Mouse (Mus musculus): ENCODE results near the gene Ndufs6. TPM values are rescaled to one million over a fixed set of nuclear protein-coding genes. Genes with fewer than 3 reads are reported as not detected.
A peak's percentile ranks its signal among the peaks of the same experiment; 100 is the strongest.

The Ndufs6 gene
- polyA plus RNA-seq, 1 experiment from 2014 or later, result 448 TPM

GRCm38 (mm10) chr13:73347922-73348650 lies 19.7 kb upstream of the Ndufs6 start:
- Histone ChIP-seq H3K9ac (ENCODE audit: low read length) (no peak overlapping the region), H3K4me2 (ENCODE audit: low read length) (no peak overlapping the region), H3K36me3 (ENCODE audit: control insufficient read depth, insufficient read depth, low read length) (no peaks in the 10 kb centered on the region), H3K27ac (ENCODE audit: low read depth) (no peak overlapping the region), H3K27me3 (replicated peaks; ENCODE audit: control insufficient read depth, insufficient read depth, low read length) (no peaks in the 10 kb centered on the region), H3K4me1 (replicated peaks; ENCODE audit: control insufficient read depth, insufficient read depth, low read length) (no peaks in the 10 kb centered on the region), H3K4me3 (ENCODE audit: low read depth, low read length) (no peak overlapping the region), H3K9me3 (ENCODE audit: control insufficient read depth, low read length) (no peaks in the 10 kb centered on the region)
- ATAC-seq (replicated peaks; ENCODE audit: low FRiP score, low TSS enrichment, low read depth), result no peak
- 81% methylated on average over 7 of the region's 7 CpGs for WGBS
- no peak for DNase-seq (ENCODE audit: low spot score)

- Histone ChIP-seq H3K4me2 (ENCODE audit: low read length) (no peak overlapping the region), H3K27ac (ENCODE audit: low read depth) (no peak overlapping the region), H3K9ac (ENCODE audit: low read length) (no peak overlapping the region), H3K9me3 (ENCODE audit: control insufficient read depth, low read length) (no peaks in the 10 kb centered on the region), H3K36me3 (ENCODE audit: control insufficient read depth, insufficient read depth, low read length) (no peaks in the 10 kb centered on the region), H3K27me3 (replicated peaks; ENCODE audit: control insufficient read depth, insufficient read depth, low read length) (no peaks in the 10 kb centered on the region), H3K4me1 (replicated peaks; ENCODE audit: control insufficient read depth, insufficient read depth, low read length) (no peaks in the 10 kb centered on the region), H3K4me3 (ENCODE audit: low read depth, low read length) (no peak overlapping the region)
- DNase-seq (ENCODE audit: low spot score), result no peak
- ATAC-seq (replicated peaks; ENCODE audit: low FRiP score, low TSS enrichment, low read depth), result no peak
- WGBS, result 66% methylated on average over 3 of the region's 3 CpGs
These were observed 18.8 kb upstream of the Ndufs6 start for GRCm38 (mm10) chr13:73347171-73347570.

DNA sequence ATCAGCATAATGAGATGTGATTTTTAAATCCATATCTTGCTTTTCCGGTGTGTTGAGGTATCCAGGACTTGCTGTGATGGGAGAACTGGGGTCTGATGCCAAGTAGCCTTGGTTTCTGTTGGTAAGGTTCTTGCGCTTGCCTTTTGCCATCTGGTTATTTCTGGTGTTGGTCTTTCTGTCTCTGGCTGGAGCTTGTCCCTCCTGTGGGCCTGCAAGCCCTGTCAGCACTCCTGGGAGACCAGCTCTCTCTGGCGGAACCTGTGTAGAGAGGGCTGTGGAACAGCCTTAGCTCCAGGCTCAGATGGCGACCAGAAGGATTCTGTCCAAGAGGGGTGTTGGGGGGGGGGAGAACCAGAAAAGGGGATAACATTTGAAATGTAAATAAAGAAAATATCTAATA lies 18.4 kb upstream of the Ndufs6 start:
- H3K4me1 ChIP-seq (replicated peaks; ENCODE audit: control insufficient read depth, insufficient read depth, low read length), result no peaks in the 10 kb centered on the region
- WGBS, result 77% methylated on average over 4 of the region's 4 CpGs
- H3K9me3 ChIP-seq (ENCODE audit: control insufficient read depth, low read length), result no peaks in the 10 kb centered on the region
- no peak overlapping the region for H3K27ac ChIP-seq (ENCODE audit: low read depth)
- DNase-seq (ENCODE audit: low spot score) (no peak), ATAC-seq (replicated peaks; ENCODE audit: low FRiP score, low TSS enrichment, low read depth) (no peak)
- H3K36me3 ChIP-seq (ENCODE audit: control insufficient read depth, insufficient read depth, low read length), result no peaks in the 10 kb centered on the region
- H3K4me3 ChIP-seq (ENCODE audit: low read depth, low read length), result no peak overlapping the region
- H3K9ac ChIP-seq (ENCODE audit: low read length), result no peak overlapping the region
- no peak overlapping the region for H3K4me2 ChIP-seq (ENCODE audit: low read length)
- no peaks in the 10 kb centered on the region for H3K27me3 ChIP-seq (replicated peaks; ENCODE audit: control insufficient read depth, insufficient read depth, low read length)

GRCm38 (mm10) chr13:73346131-73346530 lies 17.8 kb upstream of the Ndufs6 start:
- Histone ChIP-seq H3K4me2 (ENCODE audit: low read length) (no peak overlapping the region), H3K9ac (ENCODE audit: low read length) (no peak overlapping the region), H3K9me3 (ENCODE audit: control insufficient read depth, low read length) (no peaks in the 10 kb centered on the region), H3K4me1 (replicated peaks; ENCODE audit: control insufficient read depth, insufficient read depth, low read length) (no peaks in the 10 kb centered on the region), H3K36me3 (ENCODE audit: control insufficient read depth, insufficient read depth, low read length) (no peaks in the 10 kb centered on the region), H3K27ac (ENCODE audit: low read depth) (no peak overlapping the region), H3K27me3 (replicated peaks; ENCODE audit: control insufficient read depth, insufficient read depth, low read length) (no peaks in the 10 kb centered on the region), H3K4me3 (ENCODE audit: low read depth, low read length) (no peak overlapping the region)
- WGBS, result 18% methylated on average over 2 of the region's 2 CpGs
- ATAC-seq (replicated peaks; ENCODE audit: low FRiP score, low TSS enrichment, low read depth) (no peak), DNase-seq (ENCODE audit: low spot score) (no peak)

- H3K4me3 ChIP-seq (ENCODE audit: low read depth, low read length), result no peak overlapping the region
- H3K36me3 ChIP-seq (ENCODE audit: control insufficient read depth, insufficient read depth, low read length), result no peaks in the 10 kb centered on the region
- H3K9ac ChIP-seq (ENCODE audit: low read length), result no peak overlapping the region
- DNase-seq (ENCODE audit: low spot score) (no peak), ATAC-seq (replicated peaks; ENCODE audit: low FRiP score, low TSS enrichment, low read depth) (no peak)
- H3K27ac ChIP-seq (ENCODE audit: low read depth), result no peak overlapping the region
- no peaks in the 10 kb centered on the region for H3K9me3 ChIP-seq (ENCODE audit: control insufficient read depth, low read length)
- H3K4me1 ChIP-seq (replicated peaks; ENCODE audit: control insufficient read depth, insufficient read depth, low read length), result no peaks in the 10 kb centered on the region
- 79% methylated on average over 9 of the region's 9 CpGs for WGBS
- no peak overlapping the region for H3K4me2 ChIP-seq (ENCODE audit: low read length)
- H3K27me3 ChIP-seq (replicated peaks; ENCODE audit: control insufficient read depth, insufficient read depth, low read length), result no peaks in the 10 kb centered on the region
These were observed 17.0 kb upstream of the Ndufs6 start for GRCm38 (mm10) chr13:73345102-73345890.

GRCm38 (mm10) chr13:73336753-73337152 lies 8.4 kb upstream of the Ndufs6 start:
- Histone ChIP-seq H3K27ac (ENCODE audit: low read depth) (no peak overlapping the region), H3K4me1 (replicated peaks; ENCODE audit: control insufficient read depth, insufficient read depth, low read length) (peaks cover 2% of the 10 kb centered on the region; the same call in 1 of the 2 replicates)

DNA sequence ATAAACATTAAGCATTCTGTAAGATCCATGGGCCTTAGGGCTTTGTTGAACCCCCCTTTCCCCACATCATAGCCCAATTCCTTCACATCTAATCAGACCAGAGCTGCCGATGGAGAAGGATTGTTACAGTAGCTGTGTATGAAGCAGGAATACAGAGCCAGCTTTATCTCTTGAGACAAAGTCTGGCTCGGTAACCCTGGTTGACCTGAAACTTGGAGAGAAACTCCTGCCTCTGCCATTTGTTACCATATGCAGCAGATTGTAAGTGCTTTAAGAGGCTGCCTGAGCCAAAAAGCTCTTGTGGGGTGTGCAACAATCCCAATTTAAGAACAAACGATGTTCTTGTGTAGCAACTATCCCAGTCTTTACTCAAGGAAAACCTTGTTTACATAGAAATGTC lies 3.4 kb upstream of the Ndufs6 start:
- peak overlapping the region; percentile 64 for H3K4me3 ChIP-seq (ENCODE audit: low read depth, low read length)
- peak overlapping the region; percentile 83 for H3K4me2 ChIP-seq (ENCODE audit: low read length)
- H3K9me3 ChIP-seq (ENCODE audit: control insufficient read depth, low read length), result no peaks in the 10 kb centered on the region
- H3K27ac ChIP-seq (ENCODE audit: low read depth), result no peak overlapping the region
- ATAC-seq (replicated peaks; ENCODE audit: low FRiP score, low TSS enrichment, low read depth), result no peak
- peaks cover 18% of the 10 kb centered on the region for H3K4me1 ChIP-seq (replicated peaks; ENCODE audit: control insufficient read depth, insufficient read depth, low read length)
- H3K36me3 ChIP-seq (ENCODE audit: control insufficient read depth, insufficient read depth, low read length), result no peaks in the 10 kb centered on the region
- 65% methylated on average over 3 of the region's 3 CpGs for WGBS
- no peak for DNase-seq (ENCODE audit: low spot score)
- H3K27me3 ChIP-seq (replicated peaks; ENCODE audit: control insufficient read depth, insufficient read depth, low read length), result no peaks in the 10 kb centered on the region
- peak overlapping the region; percentile 77 for H3K9ac ChIP-seq (ENCODE audit: low read length)

More at GRCm38 (mm10) chr13:73336753-73337152, 8.4 kb upstream of the Ndufs6 start:
- no peaks in the 10 kb centered on the region for H3K36me3 ChIP-seq (ENCODE audit: control insufficient read depth, insufficient read depth, low read length)
- no peak overlapping the region for H3K4me3 ChIP-seq (ENCODE audit: low read depth, low read length)
- no peaks in the 10 kb centered on the region for H3K9me3 ChIP-seq (ENCODE audit: control insufficient read depth, low read length)
- H3K4me2 ChIP-seq (ENCODE audit: low read length), result no peak overlapping the region
- no peak overlapping the region for H3K9ac ChIP-seq (ENCODE audit: low read length)
- H3K27me3 ChIP-seq (replicated peaks; ENCODE audit: control insufficient read depth, insufficient read depth, low read length), result no peaks in the 10 kb centered on the region
- WGBS, result 41% methylated on average over 7 of the region's 7 CpGs
- no peak for DNase-seq (ENCODE audit: low spot score)
- no peak for ATAC-seq (replicated peaks; ENCODE audit: low FRiP score, low TSS enrichment, low read depth)

DNA sequence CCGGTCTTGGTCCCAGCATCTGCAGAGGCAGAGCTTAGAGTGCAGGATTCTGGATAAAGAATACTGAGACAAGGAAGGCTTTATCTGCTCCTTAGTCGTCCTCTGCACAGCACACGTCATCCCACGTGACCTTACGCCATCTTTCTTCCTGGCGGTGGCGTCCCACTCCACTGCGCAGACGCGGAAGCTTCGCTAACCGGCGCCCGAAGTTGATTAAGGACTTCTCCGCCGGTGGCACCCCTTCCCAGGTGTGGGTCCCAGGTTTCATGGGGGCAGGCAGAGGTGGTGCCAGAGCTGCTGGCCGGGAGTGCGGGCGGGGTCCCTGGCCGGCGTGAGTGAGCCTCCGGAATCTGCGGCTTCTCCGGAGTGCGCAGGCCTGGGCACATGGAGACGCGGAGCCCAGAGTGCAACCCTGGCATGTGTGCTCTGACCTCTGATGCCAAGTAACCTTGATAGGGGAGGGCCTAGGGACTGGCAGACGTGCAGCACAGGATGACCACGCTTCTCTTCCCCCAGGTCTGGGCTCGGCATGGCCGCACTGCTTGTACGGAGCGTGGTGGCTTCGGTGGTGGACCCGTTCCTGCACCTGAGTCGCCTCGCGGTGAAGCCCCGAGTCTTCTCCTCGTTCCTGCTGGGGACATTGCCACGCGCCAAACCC lies 2.6 kb upstream of the Ndufs6 start:
- Histone ChIP-seq H3K36me3 (ENCODE audit: control insufficient read depth, insufficient read depth, low read length) (peaks cover 6% of the 10 kb centered on the region), H3K27me3 (replicated peaks; ENCODE audit: control insufficient read depth, insufficient read depth, low read length) (no peaks in the 10 kb centered on the region), H3K27ac (ENCODE audit: low read depth) (peak overlapping the region; percentile 73), H3K4me3 (ENCODE audit: low read depth, low read length) (peak overlapping the region; percentile 64), H3K9ac (ENCODE audit: low read length) (peak overlapping the region; percentile 77), H3K9me3 (ENCODE audit: control insufficient read depth, low read length) (no peaks in the 10 kb centered on the region), H3K4me2 (ENCODE audit: low read length) (peak overlapping the region; percentile 83), H3K4me1 (replicated peaks; ENCODE audit: control insufficient read depth, insufficient read depth, low read length) (peaks cover 18% of the 10 kb centered on the region)
- DNase-seq (ENCODE audit: low spot score) (peak; percentile 93), ATAC-seq (replicated peaks; ENCODE audit: low FRiP score, low TSS enrichment, low read depth) (peak; percentile 85)
- under 1% methylated on average over 42 of the region's 42 CpGs for WGBS
